ENCODE assay signal across 21 mouse cellular contexts in the genomic region with DNA sequence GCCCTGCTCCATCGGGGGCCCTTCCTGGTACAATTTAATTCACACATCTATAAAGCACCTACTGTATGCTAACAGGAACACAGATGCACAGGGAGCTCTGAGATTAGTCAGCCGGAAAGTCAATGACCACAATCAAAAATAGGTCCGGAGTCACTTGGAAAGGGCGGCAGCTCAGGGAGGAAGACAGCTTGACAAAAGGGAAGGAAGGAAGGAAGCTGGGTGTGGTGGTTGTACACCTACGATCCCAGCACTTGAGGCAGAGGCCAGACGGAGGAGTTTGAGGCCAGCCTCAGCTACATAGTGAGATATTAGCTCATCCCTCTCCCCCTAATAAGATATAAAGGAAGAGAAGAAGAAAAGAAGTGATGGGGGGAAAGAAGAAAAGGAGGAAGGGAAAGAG. TPM values are rescaled to one million over a fixed set of nuclear protein-coding genes. Genes with fewer than 3 reads are reported as not detected.
DNase-seq lines count a peak whose midpoint lies in the region; TF ChIP-seq lines count a peak whose summit lies in the region.
"Had no signal": no experiment of that assay in that cellular context is flagged by ENCODE, and none has a peak within 500 bp of the region (broad histone marks: within the 10 kb centered on the region; RNA-seq: fewer than 3 reads in every experiment).

No protein-coding gene starts in this region.

- no peak for TF ChIP-seq POLR2A in kidney, adult 2 months (IDR thresholded peaks at IDR 0.05; ENCODE audit: low read depth, low read length)

- DNase-seq in heart, adult 11 months: peak; percentile 92
- no peak for DNase-seq in heart, postnatal 10 days
- DNase-seq in heart, adult 8-10 months (ENCODE audit: low spot score): peak; percentile 22
- DNase-seq in heart, embryonic 10.5 days (ENCODE audit: low spot score): no peak
- peak; percentile 21 for DNase-seq in kidney, adult 2 months
- DNase-seq in kidney, postnatal 10 days: no peak
- DNase-seq: adrenal gland, adult 2 months; adrenal gland, adult 8-10 months; adrenal gland, postnatal 10 days; adrenal gland, postnatal 14 days; adrenal gland, postnatal 25 days; adrenal gland, postnatal 36 days; B cell, adult 2 months; cerebellum, adult 11 months; cerebellum, adult 11-12 months; cerebellum, adult 18-20 months had no signal

- no peaks in the 10 kb centered on the region for H3K4me1 ChIP-seq in heart, embryonic 10.5 days
- no peaks in the 10 kb centered on the region for H3K4me1 ChIP-seq in kidney, adult 2 months (ENCODE audit: control insufficient read depth, insufficient read depth, low read length)

- no peaks in the 10 kb centered on the region for H3K9me3 ChIP-seq in heart, embryonic 10.5 days
- H3K9me3 ChIP-seq: G1E had no signal

- intact Hi-C loops in heart, postnatal 10 days (cut with DNase I): no loop called here

- H3K36me3 ChIP-seq in heart, embryonic 10.5 days: no peaks in the 10 kb centered on the region
- no peaks in the 10 kb centered on the region for H3K36me3 ChIP-seq in kidney, adult 2 months (ENCODE audit: control insufficient read depth, insufficient read depth, low read length)
- H3K36me3 ChIP-seq: G1E had no signal

- H3K27me3 ChIP-seq in heart, embryonic 10.5 days (ENCODE audit: insufficient read depth, poor library complexity, severe bottlenecking): peaks cover 17% of the 10 kb centered on the region
- H3K27me3 ChIP-seq in kidney, adult 2 months (replicated peaks; ENCODE audit: control insufficient read depth, insufficient read depth, low read length): no peaks in the 10 kb centered on the region

- 63% methylated on average over 6 of the region's 6 CpGs for WGBS in heart, embryonic 10.5 days
- 56% methylated on average over 6 of the region's 6 CpGs for WGBS in kidney, adult 2 months

- no peak overlapping the region for H3K4me3 ChIP-seq in heart, embryonic 10.5 days
- H3K4me3 ChIP-seq in kidney, adult 2 months (ENCODE audit: insufficient read depth, low read depth, low read length): no peak overlapping the region

- no peak for TF ChIP-seq CTCF in kidney, adult 2 months (conservative IDR thresholded peaks at IDR 0.05; ENCODE audit: insufficient read depth, insufficient read length, low read depth, low read length)

- no peak overlapping the region for H3K27ac ChIP-seq in heart, embryonic 10.5 days
- H3K27ac ChIP-seq in kidney, adult 2 months (ENCODE audit: insufficient read depth, low read depth, low read length): no peak overlapping the region

RNA-seq across cellular contexts. Expression of a gene that starts 39.6 kb away (rescaled TPM):
- total RNA-seq in heart, postnatal 10 days (2021): 1 to 10 TPM; 7.4 to 9.1 TPM
- 1 to 10 TPM; 3.9 to 7.5 (median 6.6) TPM for total RNA-seq in heart, adult 8-10 months (2022)
- 11.2 and 15.7 TPM in 2 replicates for polyA plus RNA-seq in heart, embryonic 10.5 days (2016; fragmentation: Nextera tagmentation; extraction: Ambion mirVana)
- 12.4 and 13.2 TPM in 2 replicates for polyA plus RNA-seq in kidney, adult 2 months (2012; rRNA removed)

RNA-seq across cellular contexts. Expression of a gene that starts 48.9 kb away (rescaled TPM):
- total RNA-seq in heart, postnatal 10 days (2021): 100 to 1,000 TPM; 167 to 181 TPM
- 100 to 1,000 TPM; 132 to 160 (median 141) TPM for total RNA-seq in heart, adult 8-10 months (2022)
- polyA plus RNA-seq in heart, embryonic 10.5 days (2016; fragmentation: Nextera tagmentation; extraction: Ambion mirVana): 10.2 and 11.3 TPM in 2 replicates
- 47.6 and 48.0 TPM in 2 replicates for polyA plus RNA-seq in kidney, adult 2 months (2012; rRNA removed)

RNA-seq across cellular contexts. Expression of a gene that starts 54.2 kb away (rescaled TPM):
- under 1 TPM; 0.20 to 0.26 TPM for total RNA-seq in heart, postnatal 10 days (2021)
- not detected for total RNA-seq in heart, adult 8-10 months (2022)
- 0.10 TPM in 1 of 2 replicates, not detected in the other for polyA plus RNA-seq in heart, embryonic 10.5 days (2016; fragmentation: Nextera tagmentation; extraction: Ambion mirVana)
- polyA plus RNA-seq in kidney, adult 2 months (2012; rRNA removed): 0.14 and 0.22 TPM in 2 replicates
- total RNA-seq: adrenal gland, adult 2 months; adrenal gland, postnatal 10 days; adrenal gland, postnatal 14 days; adrenal gland, postnatal 25 days; adrenal gland, postnatal 36 days; MEL had no signal
- polyA plus RNA-seq: activated CD4-positive, CD25-positive, alpha-beta regulatory T cell, adult 4 months; adrenal gland, adult 2 months; C2C12; CD4-positive, CD25-positive, alpha-beta regulatory T cell, adult 4 months; G1E had no signal

Comparison
In these comparisons a context has a peak if more than half of its experiments do, and no peak if none do; other contexts are left out.
1. DNase-seq: peak in heart, adult 11 months (single experiment), heart, adult 8-10 months (single experiment) and kidney, adult 2 months (single experiment); none in heart, postnatal 10 days (0 of 2), heart, embryonic 10.5 days (single experiment) and kidney, postnatal 10 days (single experiment).